Mouse (Mus musculus) bone marrow macrophage, adult 2 months (primary cell): ENCODE data around the gene Adarb2.

Source experiments
- CTCF ChIP-seq: IDR thresholded peaks from 2 replicates; pipeline ENCODE4 v1.5.1; 2012; ENCODE audit warnings: low read depth, mild to moderate bottlenecking, low read length, moderate library complexity
- POLR2A ChIP-seq: IDR thresholded peaks from 2 replicates; pipeline ENCODE4 v1.6.1; 2012; ENCODE audit warnings: mild to moderate bottlenecking, low read depth, low read length, borderline replicate concordance

DNA sequence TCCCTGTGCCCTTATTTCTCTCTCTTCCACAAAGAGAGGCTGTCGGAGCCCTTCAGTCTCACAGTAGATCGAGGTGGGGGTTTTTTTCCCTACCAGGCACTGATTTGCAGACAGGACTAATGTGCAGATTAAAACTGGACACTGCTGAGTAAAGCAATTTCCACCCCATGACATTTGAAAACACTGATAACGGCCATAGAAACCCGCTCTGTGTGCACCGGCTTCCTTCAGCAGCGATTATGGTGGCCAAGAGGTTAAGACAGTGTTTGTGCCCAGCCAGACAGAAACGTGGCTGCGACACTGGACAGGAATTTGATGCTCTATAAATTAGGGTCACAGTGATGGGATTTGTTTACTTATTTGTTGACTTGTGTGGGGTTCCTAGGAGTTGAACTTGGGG, 590.6 kb downstream of the Adarb2 start:
- TF ChIP-seq CTCF = no peak
- no peak for TF ChIP-seq POLR2A
